Mouse (Mus musculus) adrenal gland, adult 2 months (tissue): ENCODE results near the gene Cdc42ep3. TPM values are rescaled to one million over a fixed set of nuclear protein-coding genes. Genes with fewer than 3 reads are reported as not detected.

ENCODE experiments used
- DNase-seq: peaks from one replicate; pipeline ENCODE4 v3.0.0; 2021
- polyA plus RNA-seq: library from polyadenylated mRNA; depleted of rRNA; stranded (reverse); fragments of >200 nt; gene quantifications from 2 replicates; pipeline ENCODE4 v1.2.3, GENCODE M21; 2012
- total RNA-seq, 2 experiments: library from RNA; stranded (reverse); gene quantifications; 2 replicates each; pipeline ENCODE4 v1.2.3; 2021

Cdc42ep3 gene
- total and polyA plus RNA-seq, 3 experiments = 3.9 to 11.9 (median 6.9) TPM

- no peak for DNase-seq
Observed at GRCm38 (mm10) chr17:79290697-79291096, 64.2 kb downstream of the Cdc42ep3 start.

DNA sequence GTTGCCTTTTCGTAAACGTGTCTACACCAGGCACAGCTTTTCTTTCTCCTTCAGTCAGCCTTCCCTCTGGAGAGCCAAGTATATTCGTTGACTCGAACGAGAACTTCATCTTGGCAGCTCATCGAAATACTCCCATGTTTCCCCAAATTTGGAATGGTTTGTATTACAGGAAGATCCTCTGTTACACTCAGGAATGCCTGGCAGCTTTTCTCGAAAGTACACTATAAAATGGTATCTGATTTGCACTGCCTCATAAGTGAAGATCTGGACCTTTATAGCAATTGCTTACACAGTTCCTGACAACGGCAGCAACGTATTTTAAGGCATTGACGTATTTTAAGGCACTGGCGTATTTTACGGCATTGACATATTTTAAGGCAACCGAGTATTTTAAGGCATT is 67.6 kb downstream of the Cdc42ep3 start:
- no peak for DNase-seq

GRCm38 (mm10) chr17:79285030-79285601 is 69.8 kb downstream of the Cdc42ep3 start:
- DNase-seq = no peak
